Mouse (Mus musculus): ENCODE results near the gene Obscn. TPM values are rescaled to one million over a fixed set of nuclear protein-coding genes. Genes with fewer than 3 reads are reported as not detected.

The Obscn gene
- total and polyA plus RNA-seq, 3 experiments: 0.09 to 0.13 (median 0.13) TPM

DNA sequence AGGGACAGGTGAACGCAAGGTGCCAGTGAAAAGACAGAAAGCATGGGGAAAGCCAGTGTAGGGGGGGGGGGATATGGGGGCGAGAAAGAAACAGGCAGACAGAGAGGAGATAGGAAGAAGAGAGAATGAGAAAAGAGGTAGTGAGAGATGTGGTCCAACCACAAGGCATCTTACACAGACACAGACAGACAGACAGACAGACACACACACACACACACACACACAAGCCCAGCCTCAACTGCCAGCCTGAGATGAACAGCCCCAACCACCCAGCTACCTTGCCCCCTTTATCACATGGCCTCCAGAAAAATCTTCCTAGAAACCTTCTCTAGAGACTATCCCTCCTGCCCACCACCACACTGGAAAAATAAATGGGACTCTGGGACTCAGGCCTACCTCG is 4.1 kb downstream of the Obscn start:
- DNase-seq (ENCODE audit: extremely low read depth): peak; percentile 78
- H3K4me3 ChIP-seq (replicated peaks in 1 of 3; ENCODE audit: low read depth in 2 of 3, low read length in 2 of 3, poor library complexity in 1 of 3): no peak overlapping the region
- H3K79me2 ChIP-seq (replicated peaks; ENCODE audit: control insufficient read depth, extremely low read depth, insufficient read depth, poor library complexity, severe bottlenecking): no peaks in the 10 kb centered on the region
- dilution Hi-C loops (cut with MboI; ENCODE audit: extremely low pct_ligation_motif_present, extremely low pct_unique_long_range_greater_than_20kb, low sequenced_read_pairs): no loop called here
- H3K9ac ChIP-seq (ENCODE audit: insufficient read depth, low read depth): no peak overlapping the region
- H3K27me3 ChIP-seq (replicated peaks): peaks cover 26% of the 10 kb centered on the region
- H3K4me2 ChIP-seq (ENCODE audit: insufficient read depth, low read depth, poor library complexity, severe bottlenecking): peak overlapping the region; percentile 75
- peak; percentile 19; the same call in 1 of the 2 replicates for TF ChIP-seq JUN (IDR thresholded peaks at IDR 0.05; ENCODE audit: insufficient read depth, low read depth, low read length)
- no peak for TF ChIP-seq UBTF (IDR thresholded peaks at IDR 0.05; ENCODE audit: low read depth, low read length)
- TF ChIP-seq USF1 (IDR thresholded peaks at IDR 0.05; ENCODE audit: low read depth, low read length): no peak
- no peak for TF ChIP-seq GABPA (IDR thresholded peaks at IDR 0.05; ENCODE audit: insufficient replicate concordance, low read depth, low read length)
- TF ChIP-seq MAZ (IDR thresholded peaks at IDR 0.05; ENCODE audit: low read depth, low read length): 0 out of 2 replicates have a peak, but pooled peaks have one; percentile 20
- no peak for TF ChIP-seq PAX5 (IDR thresholded peaks at IDR 0.05; ENCODE audit: low read length)
- TF ChIP-seq USF2 (conservative IDR thresholded peaks at IDR 0.05; ENCODE audit: low read depth, low read length): 0 out of 2 replicates have a peak, but pooled peaks have one; percentile 4
- no peak for TF ChIP-seq KAT2A (IDR thresholded peaks at IDR 0.05; ENCODE audit: insufficient replicate concordance, low read length)
- no peak for TF ChIP-seq CHD1 (IDR thresholded peaks at IDR 0.05; ENCODE audit: low read depth, low read length)
- 0 out of 2 replicates have a peak, but pooled peaks have one; percentile 18 for TF ChIP-seq JUND (conservative IDR thresholded peaks at IDR 0.05; ENCODE audit: low read depth, low read length)
- TF ChIP-seq ZNF384 (IDR thresholded peaks at IDR 0.05; ENCODE audit: low read depth, low read length): no peak
- TF ChIP-seq HCFC1 (IDR thresholded peaks at IDR 0.05; ENCODE audit: low read depth, low read length): no peak
- TF ChIP-seq MYC (IDR thresholded peaks at IDR 0.05; ENCODE audit: low read depth, low read length): peak; percentile 67; the same call in 1 of the 2 replicates
- no peak for TF ChIP-seq POLR2A (IDR thresholded peaks at IDR 0.05; ENCODE audit: low read depth, low read length)
- 0 out of 2 replicates have a peak, but pooled peaks have one; percentile 19 for TF ChIP-seq SMC3 (IDR thresholded peaks at IDR 0.05; ENCODE audit: low read depth, low read length)
- peak; percentile 68; the same call in 1 of the 2 replicates for TF ChIP-seq CHD2 (IDR thresholded peaks at IDR 0.05; ENCODE audit: low read length)
- TF ChIP-seq POLR2AphosphoS2 (IDR thresholded peaks at IDR 0.05; ENCODE audit: low read depth, low read length): no peak
- no peak for TF ChIP-seq RAD21 (IDR thresholded peaks at IDR 0.05; ENCODE audit: low read depth, low read length)
- peak; percentile 6; the same call in 1 of the 2 replicates for TF ChIP-seq MXI1 (IDR thresholded peaks at IDR 0.05; ENCODE audit: low read depth, low read length)
- TF ChIP-seq RCOR1 (conservative IDR thresholded peaks at IDR 0.05; ENCODE audit: low read depth, low read length): peak; percentile 84
- peak; percentile 69 for TF ChIP-seq MAFK (IDR thresholded peaks at IDR 0.05; ENCODE audit: insufficient replicate concordance, low read length)
- peak; percentile 70 for TF ChIP-seq ETS1 (conservative IDR thresholded peaks at IDR 0.05; ENCODE audit: low read depth, low read length)
- TF ChIP-seq NRF1 (IDR thresholded peaks at IDR 0.05; ENCODE audit: low read depth, low read length): no peak
- 0 out of 2 replicates have a peak, but pooled peaks have one; percentile 54 for TF ChIP-seq MEF2A (IDR thresholded peaks at IDR 0.05; ENCODE audit: borderline replicate concordance, low read depth, low read length)
- peak; percentile 75 for TF ChIP-seq MAX (IDR thresholded peaks at IDR 0.05; ENCODE audit: low read length)
- TF ChIP-seq ELF1 (IDR thresholded peaks at IDR 0.05; ENCODE audit: low read depth, low read length): no peak
- TF ChIP-seq TBP (conservative IDR thresholded peaks at IDR 0.05; ENCODE audit: low read depth, low read length): no peak
- no peak for TF ChIP-seq NELFE (IDR thresholded peaks at IDR 0.05; ENCODE audit: low read depth, low read length)
- TF ChIP-seq ZC3H11A (IDR thresholded peaks at IDR 0.05; ENCODE audit: low read depth, low read length): no peak
- no peak for TF ChIP-seq CTCF (conservative IDR thresholded peaks at IDR 0.05 in 1 of 2, IDR thresholded peaks at IDR 0.05 in 1 of 2; ENCODE audit: low read depth in 2 of 2, low read length in 2 of 2)
- TF ChIP-seq ZMIZ1 (IDR thresholded peaks at IDR 0.05; ENCODE audit: low read depth, low read length): no peak
- TF ChIP-seq SIN3A (IDR thresholded peaks at IDR 0.05; ENCODE audit: low read length): peak; percentile 80
- peak; percentile 80 for TF ChIP-seq BHLHE40 (IDR thresholded peaks at IDR 0.05; ENCODE audit: low read depth, low read length)
- TF ChIP-seq IRF4 (IDR thresholded peaks at IDR 0.05; ENCODE audit: low read depth, low read length): peak; percentile 93
- no peak for TF ChIP-seq E2F4 (IDR thresholded peaks at IDR 0.05; ENCODE audit: insufficient replicate concordance, low read depth, low read length)
- TF ChIP-seq EP300 (IDR thresholded peaks at IDR 0.05; ENCODE audit: low read length): peak; percentile 97
- TF ChIP-seq ZKSCAN1 (IDR thresholded peaks at IDR 0.05; ENCODE audit: borderline replicate concordance, low read depth, low read length): no peak
- TF ChIP-seq TCF12 (IDR thresholded peaks at IDR 0.05; ENCODE audit: low read depth, low read length): peak; percentile 79
- peaks cover 19% of the 10 kb centered on the region for H3K9me3 ChIP-seq (replicated peaks; ENCODE audit: low read length)
- peaks cover 24 to 40% of the 10 kb centered on the region in 2 experiments for H3K4me1 ChIP-seq (ENCODE audit: control insufficient read depth in 1 of 2, insufficient read depth in 2 of 2)
- in situ Hi-C loops (cut with MboI; ENCODE audit: low pct_ligation_motif_present, low pct_unique_long_range_greater_than_20kb, low sequenced_read_pairs): no loop called here
- H3K36me3 ChIP-seq (replicated peaks in 1 of 2; ENCODE audit: control insufficient read depth in 1 of 2, insufficient read depth in 1 of 2, low read length in 1 of 2): no peaks in the 10 kb centered on the region
- no peak overlapping the region for H3K27ac ChIP-seq (ENCODE audit: insufficient read depth, low read depth)
